Mouse (Mus musculus) spleen, embryonic (tissue): ENCODE data around the gene Ppp1r13b.

ENCODE experiments used
- CTCF ChIA-PET: fragments of 350-600 bp; sonication (Branson Sonifier 250); formaldehyde crosslinking; loops from one replicate; lab custom pipeline; 2022; lab: Charles Lee

Gene Ppp1r13b

GRCm38 (mm10) chr12:111832643-111833042, 75.3 kb downstream of the Ppp1r13b start:
- CTCF ChIA-PET = no interaction called here

- CTCF ChIA-PET = interaction anchor here (1.2 kb wide), 1 partner anchor 18 kb away, joined by 3 read pairs; no protein-coding TSS in a partner anchor
These were observed 77.5 kb downstream of the Ppp1r13b start for GRCm38 (mm10) chr12:111830375-111830774.

- CTCF ChIA-PET = interaction anchor here (1.2 kb wide), 1 partner anchor 18 kb away, joined by 3 read pairs; no protein-coding TSS in a partner anchor
These were observed 78.0 kb downstream of the Ppp1r13b start for GRCm38 (mm10) chr12:111829954-111830353.

- CTCF ChIA-PET = no interaction called here
These were observed 78.5 kb downstream of the Ppp1r13b start for GRCm38 (mm10) chr12:111829447-111829846.

GRCm38 (mm10) chr12:111827556-111827955, 80.4 kb downstream of the Ppp1r13b start:
- CTCF ChIA-PET = no interaction called here

- CTCF ChIA-PET = no interaction called here
These were observed 86.0 kb downstream of the Ppp1r13b start for GRCm38 (mm10) chr12:111821931-111822330.

GRCm38 (mm10) chr12:111820708-111821107, 87.2 kb downstream of the Ppp1r13b start:
- CTCF ChIA-PET = no interaction called here

GRCm38 (mm10) chr12:111819936-111820335, 88.0 kb downstream of the Ppp1r13b start:
- CTCF ChIA-PET = no interaction called here

- CTCF ChIA-PET = no interaction called here
These were observed 89.9 kb downstream of the Ppp1r13b start for GRCm38 (mm10) chr12:111817991-111818390.

- CTCF ChIA-PET = no interaction called here
These were observed 90.9 kb downstream of the Ppp1r13b start for GRCm38 (mm10) chr12:111816967-111817366.

- CTCF ChIA-PET = no interaction called here
These were observed 91.4 kb downstream of the Ppp1r13b start for GRCm38 (mm10) chr12:111816528-111816927.

GRCm38 (mm10) chr12:111814769-111815762, 92.8 kb downstream of the Ppp1r13b start:
- CTCF ChIA-PET = no interaction called here

- CTCF ChIA-PET = interaction anchor here (0.5 to 1.0 kb wide), 2 partner anchors 35 to 915 kb away, joined by 4 read pairs; no protein-coding TSS in a partner anchor
These were observed 93.9 kb downstream of the Ppp1r13b start, which contains the start of the genes Xrcc3 and Zfyve21 for GRCm38 (mm10) chr12:111813766-111814617. Xrcc3 (minus strand) TSS chr12:111813873. Zfyve21 (plus strand) TSS chr12:111814170.

- CTCF ChIA-PET = interaction anchor here (0.5 to 1.0 kb wide), 3 partner anchors 9 to 914 kb away, joined by 4 to 5 read pairs (median 4); no protein-coding TSS in a partner anchor
These were observed 94.7 kb downstream of the Ppp1r13b start for GRCm38 (mm10) chr12:111813111-111813765.

- CTCF ChIA-PET = interaction anchor here (0.5 to 1.0 kb wide), 2 partner anchors 8 to 33 kb away, joined by 4 to 5 read pairs; no protein-coding TSS in a partner anchor
These were observed 95.3 kb downstream of the Ppp1r13b start for GRCm38 (mm10) chr12:111812611-111813010.

GRCm38 (mm10) chr12:111812075-111812474, 95.8 kb downstream of the Ppp1r13b start:
- CTCF ChIA-PET = no interaction called here

GRCm38 (mm10) chr12:111809762-111810161, 98.1 kb downstream of the Ppp1r13b start:
- CTCF ChIA-PET = no interaction called here

- CTCF ChIA-PET = interaction anchor here (0.5 kb wide), 1 partner anchor 69 kb away, joined by 3 read pairs; no protein-coding TSS in a partner anchor
These were observed 99.1 kb downstream of the Ppp1r13b start for GRCm38 (mm10) chr12:111808775-111809174.

GRCm38 (mm10) chr12:111803538-111803937, 104.4 kb downstream of the Ppp1r13b start:
- CTCF ChIA-PET = interaction anchor here (0.6 kb wide), 1 partner anchor 275 kb away, joined by 3 read pairs; no protein-coding TSS in a partner anchor

- CTCF ChIA-PET = no interaction called here
These were observed 107.3 kb downstream of the Ppp1r13b start for GRCm38 (mm10) chr12:111800459-111801183.
